Mouse (Mus musculus): ENCODE measurements around the gene Ccnt2. TPM values are rescaled to one million over a fixed set of nuclear protein-coding genes. Genes with fewer than 3 reads are reported as not detected.

Ccnt2 gene
- 18.7 and 19.5 TPM in 2 replicates for polyA plus RNA-seq (2012; rRNA removed)

DNA sequence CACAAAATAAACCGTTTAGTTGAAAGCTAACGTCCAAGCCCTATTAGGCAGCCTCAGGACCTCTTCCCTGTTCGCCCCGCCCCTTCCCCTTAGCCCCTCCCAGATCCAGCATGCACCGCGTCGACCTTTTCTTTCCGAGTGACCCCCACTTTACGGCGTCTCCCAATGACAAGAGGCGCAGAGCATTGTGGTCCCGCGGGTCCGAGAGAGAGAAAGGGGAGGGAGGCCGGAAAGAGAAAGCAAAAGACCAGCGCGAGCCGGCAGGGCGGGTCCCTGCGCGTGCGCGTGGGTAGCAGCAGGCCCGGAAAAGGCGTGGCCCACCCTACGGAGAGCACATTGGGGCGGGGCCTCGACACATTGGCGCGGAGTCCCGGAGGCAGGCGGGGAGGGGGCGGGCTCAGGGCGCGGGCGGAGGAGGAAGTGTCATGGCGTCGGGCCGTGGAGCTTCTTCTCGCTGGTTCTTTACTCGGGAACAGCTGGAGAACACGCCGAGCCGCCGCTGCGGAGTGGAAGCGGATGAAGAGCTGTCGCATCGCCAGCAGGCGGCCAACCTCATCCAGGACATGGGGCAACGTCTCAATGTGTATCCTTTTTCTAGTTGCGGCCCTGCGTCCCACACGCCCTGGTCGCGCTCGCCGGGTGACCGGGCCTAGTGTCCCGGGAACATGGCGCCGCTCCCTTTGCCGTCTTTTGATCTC, at the start of gene Ccnt2:
Ccnt2 (plus strand) TSS at position 362 of the 698 bp plus-strand sequence.
- Histone ChIP-seq H3K4me3 (ENCODE audit: extremely low read depth, insufficient read depth, insufficient read length) (peak within 1 kb of the TSS; percentile 94), H3K27ac (ENCODE audit: insufficient read depth, low read length) (peak within 1 kb of the TSS; percentile 95), H3K27me3 (ENCODE audit: control insufficient read depth, insufficient read depth, low read length) (no peaks in the 10 kb centered on the region), H3K4me1 (ENCODE audit: control insufficient read depth, insufficient read depth, insufficient read length) (peaks cover 2% of the 10 kb centered on the region), H3K36me3 (ENCODE audit: control insufficient read depth, insufficient read depth, low read length) (no peaks in the 10 kb centered on the region)
- WGBS = under 1% methylated on average over 63 of the region's 63 CpGs
- TF ChIP-seq CTCF (IDR thresholded peaks at IDR 0.05; ENCODE audit: extremely low read depth, insufficient read depth, insufficient read length, insufficient replicate concordance) = no peak
- peak; percentile 75 for TF ChIP-seq POLR2A (IDR thresholded peaks at IDR 0.05; ENCODE audit: low read depth, low read length)
- peak; percentile 99 for DNase-seq (ENCODE audit: low read depth in 1 of 2, low spot score in 2 of 2)

DNA sequence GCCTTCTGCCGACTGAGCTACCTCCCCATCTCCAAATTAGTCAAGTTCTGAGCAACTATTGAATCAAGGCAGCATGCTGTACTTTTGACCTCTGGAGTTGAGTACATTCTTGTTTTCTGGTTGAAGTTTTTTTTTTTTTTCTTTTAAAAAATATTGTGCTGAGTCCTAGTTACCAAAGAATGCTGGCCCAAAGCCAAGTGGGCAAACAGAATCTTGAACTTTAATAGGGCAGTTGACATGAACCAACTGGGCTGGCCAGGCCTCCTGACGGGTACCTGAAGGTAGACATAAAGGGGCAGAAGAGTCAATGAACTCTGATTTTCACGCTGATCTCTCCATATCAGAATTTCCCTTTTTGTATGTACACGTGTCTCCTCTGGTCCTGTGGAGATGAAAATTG, 44.9 kb upstream of the Ccnt2 start, which contains the start of gene Acmsd:
Acmsd (plus strand) TSS at position 318 of the 400 bp plus-strand sequence.
- WGBS = 88% methylated on average over 4 of the region's 4 CpGs
- DNase-seq (ENCODE audit: low read depth in 1 of 2, low spot score in 2 of 2) = no peak
- no peaks in the 10 kb centered on the region for H3K27me3 ChIP-seq (ENCODE audit: control insufficient read depth, insufficient read depth, low read length)
- no peaks in the 10 kb centered on the region for H3K4me1 ChIP-seq (ENCODE audit: control insufficient read depth, insufficient read depth, insufficient read length)
- H3K27ac ChIP-seq (ENCODE audit: insufficient read depth, low read length) = no peak within 1 kb of the TSS
- H3K36me3 ChIP-seq (ENCODE audit: control insufficient read depth, insufficient read depth, low read length) = no peaks in the 10 kb centered on the region
- no peak for TF ChIP-seq POLR2A (IDR thresholded peaks at IDR 0.05; ENCODE audit: low read depth, low read length)
- no peak for TF ChIP-seq CTCF (IDR thresholded peaks at IDR 0.05; ENCODE audit: extremely low read depth, insufficient read depth, insufficient read length, insufficient replicate concordance)
- H3K4me3 ChIP-seq (ENCODE audit: extremely low read depth, insufficient read depth, insufficient read length) = no peak within 1 kb of the TSS

DNA sequence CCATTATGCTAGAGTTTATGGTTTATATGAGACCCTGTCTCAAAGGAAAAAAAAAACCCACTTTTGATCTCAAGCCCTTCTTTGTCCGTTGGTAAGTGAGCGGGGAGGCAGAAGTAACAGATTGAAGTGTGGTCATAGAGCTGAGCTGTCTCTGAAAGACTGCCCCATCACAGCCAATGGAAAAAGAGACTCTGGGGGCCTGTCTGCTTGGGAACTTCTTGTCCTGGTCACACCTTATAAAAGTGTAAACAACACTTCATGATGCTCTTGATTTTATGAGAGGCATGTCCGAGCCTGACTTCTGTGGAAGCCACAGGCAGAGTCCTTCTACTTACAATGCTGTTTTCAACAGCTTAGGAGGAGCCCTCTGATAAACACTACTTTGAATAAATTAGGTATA, 42.9 kb upstream of the Ccnt2 start:
- Histone ChIP-seq H3K27ac (ENCODE audit: insufficient read depth, low read length) (no peak overlapping the region), H3K27me3 (ENCODE audit: control insufficient read depth, insufficient read depth, low read length) (no peaks in the 10 kb centered on the region), H3K36me3 (ENCODE audit: control insufficient read depth, insufficient read depth, low read length) (no peaks in the 10 kb centered on the region), H3K4me3 (ENCODE audit: extremely low read depth, insufficient read depth, insufficient read length) (no peak overlapping the region), H3K4me1 (ENCODE audit: control insufficient read depth, insufficient read depth, insufficient read length) (no peaks in the 10 kb centered on the region)
- WGBS = 68% methylated on average over 3 of the region's 3 CpGs
- no peak for DNase-seq (ENCODE audit: low read depth in 1 of 2, low spot score in 2 of 2)
- TF ChIP-seq POLR2A (IDR thresholded peaks at IDR 0.05; ENCODE audit: low read depth, low read length) = no peak
- TF ChIP-seq CTCF (IDR thresholded peaks at IDR 0.05; ENCODE audit: extremely low read depth, insufficient read depth, insufficient read length, insufficient replicate concordance) = no peak

DNA sequence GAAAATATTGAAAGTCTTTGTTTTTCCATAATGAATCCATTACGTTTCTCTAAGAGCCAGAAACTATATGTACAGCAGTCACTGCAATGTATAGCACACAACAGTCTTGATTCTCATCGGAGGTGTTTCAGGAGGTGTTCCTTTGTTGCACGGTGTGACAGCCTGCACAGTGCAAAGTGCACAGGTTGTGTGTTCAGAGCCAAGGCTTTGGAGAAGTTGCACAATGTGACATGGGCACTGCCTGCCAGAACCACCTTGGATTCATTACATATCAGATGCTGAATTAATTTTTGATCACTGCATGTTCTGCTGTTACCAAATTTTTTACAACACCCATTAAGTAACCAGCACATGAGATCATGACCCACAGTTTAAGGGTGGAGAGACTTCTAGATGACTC, 41.5 kb upstream of the Ccnt2 start:
- H3K27ac ChIP-seq (ENCODE audit: insufficient read depth, low read length) = no peak overlapping the region
- TF ChIP-seq POLR2A (IDR thresholded peaks at IDR 0.05; ENCODE audit: low read depth, low read length) (no peak), CTCF (IDR thresholded peaks at IDR 0.05; ENCODE audit: extremely low read depth, insufficient read depth, insufficient read length, insufficient replicate concordance) (no peak)
- no peak overlapping the region for H3K4me3 ChIP-seq (ENCODE audit: extremely low read depth, insufficient read depth, insufficient read length)
- no peaks in the 10 kb centered on the region for H3K36me3 ChIP-seq (ENCODE audit: control insufficient read depth, insufficient read depth, low read length)
- no peaks in the 10 kb centered on the region for H3K4me1 ChIP-seq (ENCODE audit: control insufficient read depth, insufficient read depth, insufficient read length)
- no peak for DNase-seq (ENCODE audit: low read depth in 1 of 2, low spot score in 2 of 2)
- H3K27me3 ChIP-seq (ENCODE audit: control insufficient read depth, insufficient read depth, low read length) = no peaks in the 10 kb centered on the region
- 85% methylated on average over 3 of the region's 3 CpGs for WGBS

DNA sequence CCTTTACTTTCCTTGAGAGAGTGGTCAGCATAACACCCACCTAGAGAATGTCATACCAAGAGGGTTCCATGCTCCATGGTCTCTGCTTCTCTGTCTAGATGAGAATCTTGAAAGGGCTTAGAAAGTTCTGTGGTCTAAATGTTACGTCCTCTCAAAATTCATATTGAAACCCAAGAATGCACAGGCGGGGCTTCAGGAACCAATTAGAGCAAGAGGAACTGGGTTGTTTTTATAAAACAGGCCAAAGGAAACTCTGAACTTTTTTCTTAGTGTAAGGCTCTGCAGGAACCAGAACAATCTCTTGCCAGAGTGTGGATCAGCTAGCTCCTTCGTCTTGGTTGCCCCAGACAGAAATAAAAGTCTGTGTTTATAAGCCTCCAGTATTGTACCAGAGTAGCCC, 41.1 kb upstream of the Ccnt2 start:
- WGBS = 47% methylated on average over 3 of the region's 3 CpGs
- TF ChIP-seq CTCF (IDR thresholded peaks at IDR 0.05; ENCODE audit: extremely low read depth, insufficient read depth, insufficient read length, insufficient replicate concordance) = no peak
- no peak for TF ChIP-seq POLR2A (IDR thresholded peaks at IDR 0.05; ENCODE audit: low read depth, low read length)
- Histone ChIP-seq H3K36me3 (ENCODE audit: control insufficient read depth, insufficient read depth, low read length) (no peaks in the 10 kb centered on the region), H3K4me3 (ENCODE audit: extremely low read depth, insufficient read depth, insufficient read length) (no peak overlapping the region), H3K27ac (ENCODE audit: insufficient read depth, low read length) (no peak overlapping the region), H3K4me1 (ENCODE audit: control insufficient read depth, insufficient read depth, insufficient read length) (no peaks in the 10 kb centered on the region), H3K27me3 (ENCODE audit: control insufficient read depth, insufficient read depth, low read length) (no peaks in the 10 kb centered on the region)
- DNase-seq (ENCODE audit: low read depth in 1 of 2, low spot score in 2 of 2) = no peak

DNA sequence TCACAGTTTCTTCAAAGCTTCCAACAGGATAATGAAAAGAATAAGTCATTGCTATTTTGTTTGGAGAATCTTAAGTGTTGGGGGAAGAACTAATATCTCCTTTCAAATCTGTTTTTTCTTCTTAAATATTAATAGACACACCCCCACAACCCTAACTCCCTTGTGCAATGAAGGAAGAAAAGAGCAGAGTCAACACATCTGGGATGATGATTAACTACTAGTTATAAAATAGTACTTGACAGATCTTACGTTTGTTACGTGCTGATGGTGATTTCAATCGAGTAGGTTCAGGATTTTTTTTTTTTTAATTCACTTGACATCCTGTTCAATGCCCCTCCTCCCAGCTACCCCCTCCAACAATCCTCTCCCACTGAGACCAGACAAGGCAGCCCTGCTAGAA, 38.6 kb upstream of the Ccnt2 start:
- TF ChIP-seq CTCF (IDR thresholded peaks at IDR 0.05; ENCODE audit: extremely low read depth, insufficient read depth, insufficient read length, insufficient replicate concordance) (no peak), POLR2A (IDR thresholded peaks at IDR 0.05; ENCODE audit: low read depth, low read length) (no peak)
- H3K4me1 ChIP-seq (ENCODE audit: control insufficient read depth, insufficient read depth, insufficient read length) = no peaks in the 10 kb centered on the region
- WGBS = 64% methylated on average over 3 of the region's 3 CpGs
- H3K27ac ChIP-seq (ENCODE audit: insufficient read depth, low read length) = no peak overlapping the region
- no peak overlapping the region; the same call in 1 of the 2 replicates for H3K4me3 ChIP-seq (ENCODE audit: extremely low read depth, insufficient read depth, insufficient read length)
- H3K27me3 ChIP-seq (ENCODE audit: control insufficient read depth, insufficient read depth, low read length) = no peaks in the 10 kb centered on the region
- DNase-seq (ENCODE audit: low read depth in 1 of 2, low spot score in 2 of 2) = no peak
- H3K36me3 ChIP-seq (ENCODE audit: control insufficient read depth, insufficient read depth, low read length) = no peaks in the 10 kb centered on the region

DNA sequence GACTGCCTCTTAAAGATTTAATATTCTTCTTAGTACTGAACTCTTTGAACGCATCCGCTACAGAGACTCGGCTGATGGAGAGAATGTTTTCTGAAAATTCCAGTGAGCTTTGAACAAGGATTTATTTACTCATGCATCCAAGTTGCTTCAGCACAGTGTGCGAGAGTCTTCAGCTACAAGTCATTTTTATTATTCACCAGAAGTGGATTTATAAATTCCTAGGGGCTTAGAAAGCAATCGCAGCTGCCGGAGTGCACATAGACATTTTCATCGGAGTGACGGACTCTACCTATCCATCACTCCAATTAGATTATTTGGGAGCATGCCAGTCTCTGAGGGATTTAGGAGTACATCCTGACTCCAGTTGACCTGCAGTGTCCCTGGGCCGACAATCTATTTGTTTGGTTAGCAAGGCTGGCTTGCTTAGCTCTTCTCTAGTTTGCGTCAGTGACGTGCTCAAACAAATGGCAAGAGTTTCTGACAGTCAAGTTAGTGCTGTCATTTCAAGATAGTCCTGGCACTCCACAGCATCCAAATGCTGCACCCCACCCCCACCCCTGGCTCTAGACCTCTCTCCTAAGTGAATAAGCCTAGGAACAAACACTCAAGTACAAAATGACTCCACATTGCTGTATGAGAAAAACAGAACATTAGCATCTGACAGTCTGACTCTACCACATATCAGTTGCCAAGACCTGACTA, 23.4 kb upstream of the Ccnt2 start:
- no peak for TF ChIP-seq POLR2A (IDR thresholded peaks at IDR 0.05; ENCODE audit: low read depth, low read length)
- no peak for TF ChIP-seq CTCF (IDR thresholded peaks at IDR 0.05; ENCODE audit: extremely low read depth, insufficient read depth, insufficient read length, insufficient replicate concordance)
- Histone ChIP-seq H3K4me1 (ENCODE audit: control insufficient read depth, insufficient read depth, insufficient read length) (no peaks in the 10 kb centered on the region), H3K27me3 (ENCODE audit: control insufficient read depth, insufficient read depth, low read length) (no peaks in the 10 kb centered on the region), H3K4me3 (ENCODE audit: extremely low read depth, insufficient read depth, insufficient read length) (no peak overlapping the region), H3K27ac (ENCODE audit: insufficient read depth, low read length) (no peak overlapping the region), H3K36me3 (ENCODE audit: control insufficient read depth, insufficient read depth, low read length) (no peaks in the 10 kb centered on the region)
- DNase-seq (ENCODE audit: low read depth in 1 of 2, low spot score in 2 of 2) = no peak
- 92% methylated on average over 11 of the region's 11 CpGs for WGBS

All from spleen, adult 2 months (tissue).